Mouse (Mus musculus): ENCODE data around the gene Serpina1d. TPM values are rescaled to one million over a fixed set of nuclear protein-coding genes. Genes with fewer than 3 reads are reported as not detected.
"Not testable (repeated sequence)": the region's sequence is repeated elsewhere in the genome, so short reads cannot be mapped to it uniquely, and the experiment has no call there.

Serpina1d gene
- total RNA-seq (2014; fragmentation: Nextera tagmentation) (not detected in 2 replicates), total RNA-seq (2017) (not detected in 2 replicates), polyA plus RNA-seq (2012) (not detected in 2 replicates)

GRCm38 (mm10) chr12:103773246-103773851 is at the start of gene Serpina1d:
Gene Serpina1d, minus strand, starts transcription at chr12:103773592.
- not testable (repeated sequence) for H3K9me3 ChIP-seq (replicated peaks); H3K4me3 ChIP-seq (ENCODE audit: low read depth, low read length); H3K27me3 ChIP-seq (ENCODE audit: insufficient read depth, low read length); ATAC-seq (ENCODE audit: extremely low read depth, insufficient number of reproducible peaks, low FRiP score, poor library complexity, severe bottlenecking); H3K36me3 ChIP-seq (replicated peaks); DNase-seq (ENCODE audit: low spot score); H3K4me1 ChIP-seq (ENCODE audit: insufficient read depth, low read depth, low read length)

- H3K9me3 ChIP-seq (replicated peaks); DNase-seq (ENCODE audit: low spot score); H3K36me3 ChIP-seq (replicated peaks); ATAC-seq (ENCODE audit: extremely low read depth, insufficient number of reproducible peaks, low FRiP score, poor library complexity, severe bottlenecking); H3K27me3 ChIP-seq (ENCODE audit: insufficient read depth, low read length); H3K4me3 ChIP-seq (ENCODE audit: low read depth, low read length); H3K4me1 ChIP-seq (ENCODE audit: insufficient read depth, low read depth, low read length): not testable (repeated sequence)
Measured at GRCm38 (mm10) chr12:103770597-103770996, 2.8 kb downstream of the Serpina1d start.

- H3K36me3 ChIP-seq (replicated peaks); DNase-seq (ENCODE audit: low spot score); H3K4me3 ChIP-seq (ENCODE audit: low read depth, low read length); ATAC-seq (ENCODE audit: extremely low read depth, insufficient number of reproducible peaks, low FRiP score, poor library complexity, severe bottlenecking); H3K27me3 ChIP-seq (ENCODE audit: insufficient read depth, low read length); H3K4me1 ChIP-seq (ENCODE audit: insufficient read depth, low read depth, low read length): not testable (repeated sequence)
- peaks cover 24% of the 10 kb centered on the region for H3K9me3 ChIP-seq (replicated peaks)
Measured at GRCm38 (mm10) chr12:103763083-103763482, 10.3 kb downstream of the Serpina1d start.

GRCm38 (mm10) chr12:103760316-103760715 is 13.1 kb downstream of the Serpina1d start:
- not testable (repeated sequence) for H3K4me1 ChIP-seq (ENCODE audit: insufficient read depth, low read depth, low read length); DNase-seq (ENCODE audit: low spot score); H3K4me3 ChIP-seq (ENCODE audit: low read depth, low read length); H3K27me3 ChIP-seq (ENCODE audit: insufficient read depth, low read length); ATAC-seq (ENCODE audit: extremely low read depth, insufficient number of reproducible peaks, low FRiP score, poor library complexity, severe bottlenecking); H3K36me3 ChIP-seq (replicated peaks)
- H3K9me3 ChIP-seq (replicated peaks) = peaks cover 22% of the 10 kb centered on the region

GRCm38 (mm10) chr12:103745957-103746356 is 27.4 kb downstream of the Serpina1d start:
- not testable (repeated sequence) for H3K4me1 ChIP-seq (ENCODE audit: insufficient read depth, low read depth, low read length); ATAC-seq (ENCODE audit: extremely low read depth, insufficient number of reproducible peaks, low FRiP score, poor library complexity, severe bottlenecking); H3K27me3 ChIP-seq (ENCODE audit: insufficient read depth, low read length); H3K36me3 ChIP-seq (replicated peaks); DNase-seq (ENCODE audit: low spot score); H3K9me3 ChIP-seq (replicated peaks); H3K4me3 ChIP-seq (ENCODE audit: low read depth, low read length)

DNA sequence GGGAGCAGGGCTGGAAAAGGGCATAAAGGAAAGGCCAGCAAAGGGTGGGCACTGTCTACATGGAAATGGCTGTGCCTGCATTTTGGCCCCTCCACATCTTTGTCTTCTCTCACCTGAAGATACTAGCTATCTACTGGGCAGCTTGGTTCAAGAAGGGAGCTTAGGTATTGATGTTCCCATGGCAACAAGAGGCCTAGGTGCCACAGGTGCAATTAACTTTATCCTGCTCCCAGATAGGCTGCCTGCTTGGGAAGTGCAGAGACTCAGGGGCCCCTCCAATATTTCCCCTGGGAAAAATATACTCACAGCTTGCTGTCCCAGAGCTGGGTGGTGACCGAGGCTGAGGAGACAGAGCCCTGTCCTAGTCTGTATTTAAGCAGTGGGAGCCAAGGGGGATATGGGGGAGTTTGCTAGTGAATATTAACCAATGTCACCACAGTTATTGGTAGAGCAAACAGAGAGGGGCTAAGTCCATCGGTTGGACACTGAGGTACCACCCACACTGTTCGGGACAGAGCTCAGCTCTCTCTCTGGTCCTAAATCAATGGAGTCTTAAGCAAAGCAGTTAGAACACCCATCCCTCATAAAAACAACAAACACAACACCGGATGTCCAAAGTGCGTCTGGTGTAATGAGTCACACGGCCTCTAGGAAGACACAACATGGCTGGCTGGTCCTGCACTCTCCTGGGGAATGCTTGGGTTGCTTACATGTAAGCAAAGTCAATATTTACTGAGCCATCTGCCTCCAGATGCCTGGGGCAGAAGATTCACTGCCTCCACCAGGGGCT is 35.4 kb downstream of the Serpina1d start:
- not testable (repeated sequence) for ATAC-seq (ENCODE audit: extremely low read depth, insufficient number of reproducible peaks, low FRiP score, poor library complexity, severe bottlenecking); H3K36me3 ChIP-seq (replicated peaks); H3K4me3 ChIP-seq (ENCODE audit: low read depth, low read length); H3K27me3 ChIP-seq (ENCODE audit: insufficient read depth, low read length); H3K4me1 ChIP-seq (ENCODE audit: insufficient read depth, low read depth, low read length); DNase-seq (ENCODE audit: low spot score)
- peaks cover 12% of the 10 kb centered on the region for H3K9me3 ChIP-seq (replicated peaks)

GRCm38 (mm10) chr12:103735566-103735965 is 37.8 kb downstream of the Serpina1d start:
- H3K4me3 ChIP-seq (ENCODE audit: low read depth, low read length); ATAC-seq (ENCODE audit: extremely low read depth, insufficient number of reproducible peaks, low FRiP score, poor library complexity, severe bottlenecking); H3K36me3 ChIP-seq (replicated peaks); H3K27me3 ChIP-seq (ENCODE audit: insufficient read depth, low read length); DNase-seq (ENCODE audit: low spot score); H3K4me1 ChIP-seq (ENCODE audit: insufficient read depth, low read depth, low read length): not testable (repeated sequence)
- H3K9me3 ChIP-seq (replicated peaks) = peaks cover 12% of the 10 kb centered on the region

GRCm38 (mm10) chr12:103735101-103735500 is 38.3 kb downstream of the Serpina1d start:
- not testable (repeated sequence) for H3K27me3 ChIP-seq (ENCODE audit: insufficient read depth, low read length); H3K4me1 ChIP-seq (ENCODE audit: insufficient read depth, low read depth, low read length); DNase-seq (ENCODE audit: low spot score); ATAC-seq (ENCODE audit: extremely low read depth, insufficient number of reproducible peaks, low FRiP score, poor library complexity, severe bottlenecking); H3K4me3 ChIP-seq (ENCODE audit: low read depth, low read length); H3K36me3 ChIP-seq (replicated peaks)
- peaks cover 16% of the 10 kb centered on the region for H3K9me3 ChIP-seq (replicated peaks)

Other genes with a start within 250 kb of the Serpina1d start
- gene Ppp4r4, start 241.3 kb downstream of the Serpina1d start, total RNA-seq (2014; fragmentation: Nextera tagmentation) = not detected in 2 replicates
- 0.05 TPM in 1 of 2 replicates, not detected in the other for gene Ppp4r4, start 241.3 kb downstream of the Serpina1d start, total RNA-seq (2017)
- not detected in 2 replicates for gene Ppp4r4, start 241.3 kb downstream of the Serpina1d start, polyA plus RNA-seq (2012)
- not detected in 2 replicates for gene Serpina10, start 142.1 kb downstream of the Serpina1d start, total RNA-seq (2014; fragmentation: Nextera tagmentation)
- gene Serpina10, start 142.1 kb downstream of the Serpina1d start, total RNA-seq (2017) = 0.05 TPM in 1 of 2 replicates, not detected in the other
- not detected in 2 replicates for gene Serpina10, start 142.1 kb downstream of the Serpina1d start, polyA plus RNA-seq (2012)
- not detected in 2 replicates for gene Serpina6, start 116.4 kb downstream of the Serpina1d start, total RNA-seq (2014; fragmentation: Nextera tagmentation)
- gene Serpina6, start 116.4 kb downstream of the Serpina1d start, total RNA-seq (2017) = not detected in 2 replicates
- gene Serpina6, start 116.4 kb downstream of the Serpina1d start, polyA plus RNA-seq (2012) = not detected in 2 replicates
- gene Serpina16, start 97.5 kb downstream of the Serpina1d start, total RNA-seq (2014; fragmentation: Nextera tagmentation) = not detected in 2 replicates
- gene Serpina16, start 97.5 kb downstream of the Serpina1d start, total RNA-seq (2017) = not detected in 2 replicates
- gene Serpina16, start 97.5 kb downstream of the Serpina1d start, polyA plus RNA-seq (2012) = not detected in 2 replicates
- not detected in 2 replicates for gene Serpina1f, start 78.1 kb downstream of the Serpina1d start, total RNA-seq (2014; fragmentation: Nextera tagmentation)
- 0.06 and 0.27 TPM in 2 replicates for gene Serpina1f, start 78.1 kb downstream of the Serpina1d start, total RNA-seq (2017)
- not detected in 2 replicates for gene Serpina1f, start 78.1 kb downstream of the Serpina1d start, polyA plus RNA-seq (2012)
- gene Serpina1b, start 56.8 kb upstream of the Serpina1d start, total RNA-seq (2014; fragmentation: Nextera tagmentation) = not detected in 2 replicates
- 0.16 TPM in 1 of 2 replicates, not detected in the other for gene Serpina1b, start 56.8 kb upstream of the Serpina1d start, total RNA-seq (2017)
- not detected in 2 replicates for gene Serpina1b, start 56.8 kb upstream of the Serpina1d start, polyA plus RNA-seq (2012)
- not detected in 2 replicates for gene Serpina1a, start 90.0 kb upstream of the Serpina1d start, total RNA-seq (2014; fragmentation: Nextera tagmentation)
- gene Serpina1a, start 90.0 kb upstream of the Serpina1d start, total RNA-seq (2017) = 0.22 TPM in 1 of 2 replicates, not detected in the other
- not detected in 2 replicates for gene Serpina1a, start 90.0 kb upstream of the Serpina1d start, polyA plus RNA-seq (2012)
- gene Serpina1c, start 131.3 kb upstream of the Serpina1d start, total RNA-seq (2014; fragmentation: Nextera tagmentation) = not detected in 2 replicates
- gene Serpina1c, start 131.3 kb upstream of the Serpina1d start, total RNA-seq (2017) = not detected in 2 replicates
- gene Serpina1c, start 131.3 kb upstream of the Serpina1d start, polyA plus RNA-seq (2012) = not detected in 2 replicates
- gene Serpina1e, start 185.4 kb upstream of the Serpina1d start, total RNA-seq (2014; fragmentation: Nextera tagmentation) = not detected in 2 replicates
- 0.12 TPM in 1 of 2 replicates, not detected in the other for gene Serpina1e, start 185.4 kb upstream of the Serpina1d start, total RNA-seq (2017)
- gene Serpina1e, start 185.4 kb upstream of the Serpina1d start, polyA plus RNA-seq (2012) = not detected in 2 replicates
- gene Serpina11, start 216.4 kb upstream of the Serpina1d start, total RNA-seq (2014; fragmentation: Nextera tagmentation) = not detected in 2 replicates
- not detected in 2 replicates for gene Serpina11, start 216.4 kb upstream of the Serpina1d start, total RNA-seq (2017)
- not detected in 2 replicates for gene Serpina11, start 216.4 kb upstream of the Serpina1d start, polyA plus RNA-seq (2012)
- not detected in 2 replicates for gene Serpina9, start 240.2 kb upstream of the Serpina1d start, total RNA-seq (2014; fragmentation: Nextera tagmentation)
- 0.38 TPM in 1 of 2 replicates, not detected in the other for gene Serpina9, start 240.2 kb upstream of the Serpina1d start, total RNA-seq (2017)
- gene Serpina9, start 240.2 kb upstream of the Serpina1d start, polyA plus RNA-seq (2012) = not detected in 2 replicates